Comparison of ENCODE assay signal across 21 mouse cellular contexts in the genomic region with DNA sequence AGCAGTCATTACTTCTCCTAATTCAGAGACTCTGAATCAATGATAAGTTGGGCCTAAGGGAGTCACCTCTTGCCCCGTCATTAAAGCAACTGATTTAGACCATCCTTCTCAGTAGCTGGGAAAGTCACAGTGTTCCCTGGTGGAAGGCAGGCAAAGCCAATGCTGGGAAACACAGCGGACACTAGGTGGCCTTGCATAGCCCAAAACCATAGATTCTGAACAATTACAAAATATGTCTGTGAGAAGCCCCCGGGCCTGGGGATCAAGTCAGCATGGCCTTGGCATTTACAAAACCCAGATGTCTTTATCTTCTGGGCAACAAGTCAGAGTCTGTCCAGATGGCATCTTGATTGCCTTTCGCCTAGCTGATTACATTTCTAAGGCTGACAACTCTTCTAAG. TPM values are rescaled to one million over a fixed set of nuclear protein-coding genes. Genes with fewer than 3 reads are reported as not detected.
A peak's percentile ranks its signal among the peaks of the same experiment; 100 is the strongest.
DNase-seq lines count a peak whose midpoint lies in the region; ATAC-seq and TF ChIP-seq lines count a peak whose summit lies in the region.
"Had no signal": no experiment of that assay in that cellular context is flagged by ENCODE, and none has a peak within 500 bp of the region (broad histone marks: within the 10 kb centered on the region; RNA-seq: fewer than 3 reads in every experiment).

No protein-coding gene starts in this region.

- H3K27ac ChIP-seq in intestine, postnatal 0 days (ENCODE audit: low read depth, low read length): no peak overlapping the region
- H3K27ac ChIP-seq in intestine, embryonic 15.5 days: no peak overlapping the region
- no peak overlapping the region for H3K27ac ChIP-seq in lung, embryonic 14.5 days (ENCODE audit: low read depth)
- H3K27ac ChIP-seq: embryonic facial prominence, embryonic 13.5 days; forebrain, embryonic 13.5 days; gastrocnemius, adult 2 months; heart, embryonic 10.5 days; hindbrain, embryonic 10.5 days; limb, embryonic 10.5 days had no signal

- H3K4me2 ChIP-seq in intestine, postnatal 0 days (replicated peaks; ENCODE audit: low read depth): no peak overlapping the region
- no peak overlapping the region for H3K4me2 ChIP-seq in intestine, embryonic 15.5 days (replicated peaks)
- H3K4me2 ChIP-seq in lung, embryonic 14.5 days: no peak overlapping the region
- H3K4me2 ChIP-seq: embryonic facial prominence, embryonic 13.5 days; forebrain, embryonic 13.5 days; midbrain, embryonic 11.5 days had no signal

- no peaks in the 10 kb centered on the region for H3K9me3 ChIP-seq in intestine, postnatal 0 days (ENCODE audit: control insufficient read depth)
- H3K9me3 ChIP-seq in intestine, embryonic 15.5 days: no peaks in the 10 kb centered on the region
- no peaks in the 10 kb centered on the region for H3K9me3 ChIP-seq in lung, embryonic 14.5 days (ENCODE audit: low read depth, low read length)
- H3K9me3 ChIP-seq: embryonic facial prominence, embryonic 13.5 days; forebrain, embryonic 13.5 days; heart, embryonic 10.5 days; hindbrain, embryonic 10.5 days; limb, embryonic 10.5 days had no signal

- no peak overlapping the region for H3K9ac ChIP-seq in intestine, postnatal 0 days (ENCODE audit: low read depth, low read length)
- no peak overlapping the region for H3K9ac ChIP-seq in intestine, embryonic 15.5 days
- H3K9ac ChIP-seq in lung, embryonic 14.5 days: no peak overlapping the region
- H3K9ac ChIP-seq: embryonic facial prominence, embryonic 13.5 days; forebrain, embryonic 13.5 days had no signal

- H3K36me3 ChIP-seq in intestine, postnatal 0 days (ENCODE audit: control insufficient read depth, insufficient read depth): no peaks in the 10 kb centered on the region
- no peaks in the 10 kb centered on the region for H3K36me3 ChIP-seq in intestine, embryonic 15.5 days
- H3K36me3 ChIP-seq in lung, embryonic 14.5 days (ENCODE audit: insufficient read depth): no peaks in the 10 kb centered on the region
- H3K36me3 ChIP-seq: embryonic facial prominence, embryonic 13.5 days; heart, embryonic 10.5 days; hindbrain, embryonic 10.5 days; limb, embryonic 10.5 days had no signal

- no peaks in the 10 kb centered on the region for H3K27me3 ChIP-seq in intestine, postnatal 0 days (replicated peaks; ENCODE audit: control insufficient read depth, insufficient read depth, low read length)
- H3K27me3 ChIP-seq in intestine, embryonic 15.5 days (replicated peaks): no peaks in the 10 kb centered on the region
- no peaks in the 10 kb centered on the region for H3K27me3 ChIP-seq in lung, embryonic 14.5 days (ENCODE audit: insufficient read depth, low read length)
- H3K27me3 ChIP-seq: embryonic facial prominence, embryonic 13.5 days; forebrain, embryonic 13.5 days had no signal

- H3K4me3 ChIP-seq in intestine, postnatal 0 days (ENCODE audit: low read depth, low read length): no peak overlapping the region
- H3K4me3 ChIP-seq in intestine, embryonic 15.5 days (replicated peaks): no peak overlapping the region
- H3K4me3 ChIP-seq in lung, embryonic 14.5 days (ENCODE audit: low read depth, low read length): no peak overlapping the region
- H3K4me3 ChIP-seq: embryonic facial prominence, embryonic 13.5 days; erythroblast, embryonic 14.5 days; forebrain, embryonic 13.5 days; gastrocnemius, adult 2 months; heart, embryonic 10.5 days; hindbrain, embryonic 10.5 days; limb, embryonic 10.5 days had no signal

- DNase-seq in cerebellum, postnatal 10 days: peak; percentile 52 to 55
- DNase-seq in cerebellum, adult 11 months: no peak
- DNase-seq in lung, embryonic 14.5 days: peak; percentile 20
- DNase-seq in lung, adult 18-20 months: no peak
- DNase-seq in MN1 (ENCODE audit: low spot score): peak; percentile 48
- DNase-seq in yolk sac, embryonic 10.5 days (ENCODE audit: low spot score): no peak
- DNase-seq: adrenal gland, postnatal 25 days; gastrocnemius, adult 2 months; kidney, adult 18-20 months; kidney, postnatal 10 days; liver; thymus, postnatal 25 days had no signal

- ATAC-seq in intestine, postnatal 0 days: no peak
- no peak for ATAC-seq in intestine, embryonic 15.5 days
- ATAC-seq in lung, embryonic 14.5 days (ENCODE audit: insufficient read depth): no peak
- ATAC-seq: forebrain, embryonic 13.5 days had no signal

- 76% methylated on average over 4 of the region's 4 CpGs for WGBS in intestine, postnatal 0 days
- WGBS in intestine, embryonic 15.5 days: 65% methylated on average over 4 of the region's 4 CpGs
- WGBS in lung, embryonic 14.5 days: 73% methylated on average over 4 of the region's 4 CpGs

- no peaks in the 10 kb centered on the region for H3K4me1 ChIP-seq in intestine, postnatal 0 days (replicated peaks; ENCODE audit: control insufficient read depth, insufficient read depth, low read length)
- no peaks in the 10 kb centered on the region for H3K4me1 ChIP-seq in intestine, embryonic 15.5 days (replicated peaks)
- no peaks in the 10 kb centered on the region for H3K4me1 ChIP-seq in lung, embryonic 14.5 days (ENCODE audit: insufficient read depth)
- H3K4me1 ChIP-seq: embryonic facial prominence, embryonic 13.5 days; forebrain, embryonic 13.5 days; heart, embryonic 10.5 days; hindbrain, embryonic 10.5 days; limb, embryonic 10.5 days had no signal

- TF ChIP-seq CTCF in intestine, postnatal 0 days (IDR thresholded peaks at IDR 0.05; ENCODE audit: low read depth): peak; percentile 31
- peak; percentile 42 for TF ChIP-seq CTCF in lung, embryonic 14.5 days (IDR thresholded peaks at IDR 0.05; ENCODE audit: low read depth)

RNA-seq across cellular contexts. Expression of gene Cd180, which starts 8.5 kb away (rescaled TPM):
- 0.26 and 0.31 TPM in 2 replicates for polyA plus RNA-seq in intestine, postnatal 0 days (2015; fragmentation: Nextera tagmentation; extraction: Ambion mirVana)
- 0.49 and 0.66 TPM in 2 replicates for polyA plus RNA-seq in intestine, embryonic 15.5 days (2015; fragmentation: Nextera tagmentation; extraction: Ambion mirVana)
- 0.64 and 0.84 TPM in 2 replicates for polyA plus RNA-seq in lung, embryonic 14.5 days (2014; fragmentation: Nextera tagmentation; extraction: Ambion mirVana)
- polyA plus RNA-seq: erythroblast, embryonic 14.5 days had no signal

Comparison
In these comparisons a context has a peak if more than half of its experiments do, and no peak if none do; other contexts are left out.
1. DNase-seq: peak in cerebellum, postnatal 10 days (2 of 2), lung, embryonic 14.5 days (single experiment) and MN1 (single experiment); none in cerebellum, adult 11 months (single experiment), lung, adult 18-20 months (0 of 2) and yolk sac, embryonic 10.5 days (single experiment).